Mouse (Mus musculus): ENCODE measurements at regions not wholly inside any gene's neighbourhood (a gene's known extent, or its start where the extent isn't known, plus 50 kb on each side); places are given as distances from the start of the nearest gene placed in this dataset.

- Histone ChIP-seq H3K27ac (ENCODE audit: low read depth, low read length) (no peak overlapping the region), H3K4me2 (ENCODE audit: low read depth) (no peak overlapping the region), H3K27me3 (ENCODE audit: insufficient read depth, low read length) (no peaks in the 10 kb centered on the region), H3K9me3 (ENCODE audit: low read length) (no peaks in the 10 kb centered on the region), H3K36me3 (ENCODE audit: insufficient read depth) (no peaks in the 10 kb centered on the region), H3K4me3 (ENCODE audit: low read depth, low read length) (no peak overlapping the region), H3K4me1 (ENCODE audit: insufficient read depth) (no peaks in the 10 kb centered on the region), H3K9ac (no peak overlapping the region)
- ATAC-seq (no peak), DNase-seq (no peak)
- no peak for TF ChIP-seq CTCF (IDR thresholded peaks at IDR 0.05; ENCODE audit: low read depth)
- 55% methylated on average over 4 of the region's 4 CpGs for WGBS
Observed at GRCm38 (mm10) chr10:18941447-18941846, 74.0 kb downstream of the Tnfaip3 start.

GRCm38 (mm10) chr10:18941908-18942307, 73.5 kb downstream of the Tnfaip3 start:
- Histone ChIP-seq H3K9me3 (ENCODE audit: low read length) (no peaks in the 10 kb centered on the region), H3K9ac (no peak overlapping the region), H3K4me3 (ENCODE audit: low read depth, low read length) (no peak overlapping the region), H3K4me2 (ENCODE audit: low read depth) (no peak overlapping the region), H3K27ac (ENCODE audit: low read depth, low read length) (no peak overlapping the region), H3K4me1 (ENCODE audit: insufficient read depth) (no peaks in the 10 kb centered on the region), H3K27me3 (ENCODE audit: insufficient read depth, low read length) (no peaks in the 10 kb centered on the region), H3K36me3 (ENCODE audit: insufficient read depth) (no peaks in the 10 kb centered on the region)
- DNase-seq: no peak
- ATAC-seq: no peak
- no peak for TF ChIP-seq CTCF (IDR thresholded peaks at IDR 0.05; ENCODE audit: low read depth)
- WGBS: 77% methylated on average over 7 of the region's 7 CpGs

DNA sequence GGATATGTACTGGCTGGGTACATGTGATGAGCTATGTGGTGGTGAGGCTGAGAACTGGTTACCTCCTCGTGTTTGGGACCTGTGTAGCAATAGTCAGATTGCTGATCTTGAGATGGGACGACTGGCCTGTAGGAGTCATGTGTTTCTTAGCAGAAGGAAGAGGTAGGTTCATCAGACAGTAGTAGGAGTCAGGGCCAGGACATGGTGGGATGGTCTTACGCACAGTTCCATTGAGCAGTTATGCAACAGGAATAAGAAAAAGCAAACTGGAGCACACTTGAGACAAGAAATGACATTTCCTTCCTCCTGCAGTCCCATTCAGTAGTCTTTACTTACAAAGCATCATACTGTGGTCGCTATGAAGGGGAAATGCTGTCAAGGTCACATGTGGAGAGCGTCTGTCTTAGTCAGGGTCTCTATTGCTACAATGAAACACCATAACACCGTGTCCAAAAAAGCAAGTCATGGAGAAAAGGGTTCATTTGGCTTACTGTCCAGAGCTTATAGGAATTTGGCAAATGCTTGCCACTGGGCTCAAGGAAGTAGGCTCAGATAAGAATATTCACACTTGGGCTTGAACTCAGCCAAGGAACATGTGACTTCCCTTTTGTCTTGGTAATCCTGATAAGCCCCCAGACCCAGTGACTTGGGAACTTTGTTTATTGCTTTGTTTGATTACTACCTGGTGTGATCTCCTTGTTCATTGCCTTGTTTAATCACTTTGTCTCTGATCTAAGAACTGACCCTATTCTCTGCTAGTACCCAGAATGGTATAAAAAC, 72.0 kb downstream of the Tnfaip3 start:
- no peak for DNase-seq
- H3K9ac ChIP-seq: no peak overlapping the region
- 84% methylated on average over 6 of the region's 6 CpGs for WGBS

GRCm38 (mm10) chr10:18946727-18947126, 68.7 kb downstream of the Tnfaip3 start:
- H3K9me3 ChIP-seq (ENCODE audit: low read length): no peaks in the 10 kb centered on the region
- no peak for TF ChIP-seq CTCF (IDR thresholded peaks at IDR 0.05; ENCODE audit: low read depth)
- H3K27me3 ChIP-seq (ENCODE audit: insufficient read depth, low read length): no peaks in the 10 kb centered on the region
- no peak overlapping the region for H3K27ac ChIP-seq (ENCODE audit: low read depth, low read length)
- no peak overlapping the region for H3K4me2 ChIP-seq (ENCODE audit: low read depth)
- no peak overlapping the region for H3K9ac ChIP-seq
- no peaks in the 10 kb centered on the region for H3K36me3 ChIP-seq (ENCODE audit: insufficient read depth)
- DNase-seq (no peak), ATAC-seq (no peak)
- H3K4me1 ChIP-seq (ENCODE audit: insufficient read depth): no peaks in the 10 kb centered on the region
- no peak overlapping the region for H3K4me3 ChIP-seq (ENCODE audit: low read depth, low read length)

More for the DNA sequence above, 72.0 kb downstream of the Tnfaip3 start:
- TF ChIP-seq CTCF (IDR thresholded peaks at IDR 0.05; ENCODE audit: low read depth): no peak
- Histone ChIP-seq H3K4me3 (ENCODE audit: low read depth, low read length) (no peak overlapping the region), H3K4me1 (ENCODE audit: insufficient read depth) (no peaks in the 10 kb centered on the region), H3K4me2 (ENCODE audit: low read depth) (no peak overlapping the region), H3K9me3 (ENCODE audit: low read length) (no peaks in the 10 kb centered on the region), H3K36me3 (ENCODE audit: insufficient read depth) (no peaks in the 10 kb centered on the region), H3K27ac (ENCODE audit: low read depth, low read length) (no peak overlapping the region), H3K27me3 (ENCODE audit: insufficient read depth, low read length) (no peaks in the 10 kb centered on the region)
- ATAC-seq: no peak
